Mouse (Mus musculus): ENCODE data around the gene Fyb.

GRCm38 (mm10) chr15:6616382-6617149 lies 93.9 kb downstream of the Fyb start:
- no peak for TF ChIP-seq POLR2A (IDR thresholded peaks at IDR 0.05; ENCODE audit: insufficient read length, low read depth)
- no peak for TF ChIP-seq MAX (IDR thresholded peaks at IDR 0.05; ENCODE audit: low read depth)
- TF ChIP-seq E2F4 (IDR thresholded peaks at IDR 0.05; ENCODE audit: insufficient read depth), result no peak
- no peak for TF ChIP-seq POLR2AphosphoS2 (IDR thresholded peaks at IDR 0.05; ENCODE audit: insufficient read length, low read depth)
- no peak for TF ChIP-seq TCF12 (IDR thresholded peaks at IDR 0.05; ENCODE audit: insufficient read depth, poor library complexity, severe bottlenecking)
- TF ChIP-seq USF1 (IDR thresholded peaks at IDR 0.05; ENCODE audit: low read depth), result no peak

Measured in myocyte (in vitro differentiated cells).